Mouse (Mus musculus): ENCODE measurements around the gene Ppme1. TPM values are rescaled to one million over a fixed set of nuclear protein-coding genes. Genes with fewer than 3 reads are reported as not detected.

Ppme1 gene
- polyA plus RNA-seq, 1 experiment from 2014 or later: 54.9 TPM

DNA sequence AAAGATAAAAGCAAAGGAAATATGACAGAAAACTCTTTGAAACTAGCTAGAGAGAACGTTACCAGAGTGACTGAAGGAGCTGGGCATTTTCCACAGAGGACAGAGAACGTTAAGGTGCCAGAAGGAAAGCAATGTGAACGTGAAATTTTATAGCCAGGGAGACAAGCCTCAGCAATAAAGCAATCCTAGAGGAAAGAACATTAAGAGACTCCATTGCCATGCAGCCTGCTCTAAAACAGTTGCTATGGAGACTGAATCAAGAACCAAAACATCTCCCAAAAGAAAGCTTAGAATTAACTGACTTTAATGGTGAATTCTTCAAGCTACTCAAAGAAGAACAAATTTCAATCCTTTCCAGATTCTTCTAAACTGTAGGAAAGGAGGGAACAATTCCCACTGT, 88.8 kb downstream of the Ppme1 start:
- no peak overlapping the region for H3K4me3 ChIP-seq (ENCODE audit: low read depth, low read length)
- no peak overlapping the region for H3K9ac ChIP-seq (replicated peaks; ENCODE audit: low read depth, low read length)
- WGBS: 52% methylated on average over 3 of the region's 3 CpGs
- no peaks in the 10 kb centered on the region for H3K9me3 ChIP-seq (ENCODE audit: control insufficient read depth, low read depth, low read length)
- no peak for ATAC-seq (ENCODE audit: insufficient number of reproducible peaks, insufficient read depth, low FRiP score, low read depth)
- H3K4me1 ChIP-seq (ENCODE audit: control insufficient read depth, insufficient read depth, low read length): peaks cover 10% of the 10 kb centered on the region; the same call in 1 of the 2 replicates
- no peaks in the 10 kb centered on the region for H3K27me3 ChIP-seq (ENCODE audit: control insufficient read depth, insufficient read depth, low read length)
- H3K27ac ChIP-seq (ENCODE audit: low read length): no peak overlapping the region
- no peaks in the 10 kb centered on the region for H3K36me3 ChIP-seq (ENCODE audit: control insufficient read depth, insufficient read depth, low read length)
- no peak overlapping the region for H3K4me2 ChIP-seq (replicated peaks; ENCODE audit: low read depth, low read length)

DNA sequence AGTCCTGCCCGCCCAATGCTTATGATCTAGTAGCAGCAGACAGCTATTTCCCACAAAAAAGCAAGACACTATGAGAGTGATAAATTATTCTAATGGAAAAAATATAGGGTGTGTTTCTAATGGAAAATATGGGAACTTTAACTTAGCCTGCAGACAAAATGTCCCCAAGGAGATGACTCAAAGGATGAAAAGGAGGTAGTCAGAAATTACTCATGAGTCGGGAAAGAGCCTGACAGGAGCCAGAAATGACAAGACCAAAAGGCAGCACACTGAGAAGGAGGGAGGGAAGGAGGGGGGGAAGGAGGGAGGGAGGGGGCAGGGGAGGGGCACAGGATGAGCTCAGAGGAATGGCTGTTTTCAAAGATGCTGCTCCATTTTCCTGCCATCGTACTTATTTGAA, 90.5 kb downstream of the Ppme1 start:
- Histone ChIP-seq H3K4me2 (replicated peaks; ENCODE audit: low read depth, low read length) (no peak overlapping the region), H3K27ac (ENCODE audit: low read length) (no peak overlapping the region), H3K4me3 (ENCODE audit: low read depth, low read length) (no peak overlapping the region), H3K9ac (replicated peaks; ENCODE audit: low read depth, low read length) (no peak overlapping the region), H3K9me3 (ENCODE audit: control insufficient read depth, low read depth, low read length) (no peaks in the 10 kb centered on the region), H3K36me3 (ENCODE audit: control insufficient read depth, insufficient read depth, low read length) (no peaks in the 10 kb centered on the region), H3K27me3 (ENCODE audit: control insufficient read depth, insufficient read depth, low read length) (no peaks in the 10 kb centered on the region), H3K4me1 (ENCODE audit: control insufficient read depth, insufficient read depth, low read length) (0 out of 2 replicates have a peak, but pooled peaks cover under 1% of the 10 kb centered on the region)
- ATAC-seq (ENCODE audit: insufficient number of reproducible peaks, insufficient read depth, low FRiP score, low read depth): no peak
- WGBS: 46% methylated on average over 3 of the region's 3 CpGs

DNA sequence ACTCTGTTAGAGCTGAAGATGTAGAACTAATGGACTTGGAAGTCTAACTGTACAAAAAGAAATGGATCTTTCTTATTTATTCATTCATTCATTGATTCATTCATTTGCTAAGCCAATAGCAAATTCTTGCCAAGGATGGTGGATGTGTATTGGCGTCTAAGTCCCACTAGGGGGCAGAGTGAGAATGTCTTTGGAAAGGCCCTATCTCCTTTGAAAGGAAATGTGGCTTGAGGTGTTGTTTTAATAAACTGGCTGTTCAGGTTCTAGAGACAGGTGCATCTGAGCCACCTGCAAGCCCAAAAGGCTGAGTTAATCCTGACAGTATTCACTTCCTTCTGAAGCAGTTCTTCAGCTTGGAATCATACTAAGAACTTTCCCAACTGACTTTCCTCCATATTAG, 92.3 kb downstream of the Ppme1 start:
- 0% methylated on average over 1 of the region's 1 CpGs for WGBS
- Histone ChIP-seq H3K36me3 (ENCODE audit: control insufficient read depth, insufficient read depth, low read length) (no peaks in the 10 kb centered on the region), H3K4me3 (ENCODE audit: low read depth, low read length) (no peak overlapping the region), H3K27ac (ENCODE audit: low read length) (no peak overlapping the region), H3K9ac (replicated peaks; ENCODE audit: low read depth, low read length) (no peak overlapping the region), H3K9me3 (ENCODE audit: control insufficient read depth, low read depth, low read length) (no peaks in the 10 kb centered on the region), H3K27me3 (ENCODE audit: control insufficient read depth, insufficient read depth, low read length) (no peaks in the 10 kb centered on the region), H3K4me2 (replicated peaks; ENCODE audit: low read depth, low read length) (no peak overlapping the region), H3K4me1 (ENCODE audit: control insufficient read depth, insufficient read depth, low read length) (no peaks in the 10 kb centered on the region)
- ATAC-seq (ENCODE audit: insufficient number of reproducible peaks, insufficient read depth, low FRiP score, low read depth): no peak

Other genes with a start within 250 kb of the Ppme1 start
- gene Lipt2, start 213.0 kb downstream of the Ppme1 start, polyA plus RNA-seq (2014; fragmentation: Nextera tagmentation; extraction: Ambion mirVana): 23.6 and 25.7 TPM in 2 replicates
- 19.6 and 23.0 TPM in 2 replicates for gene Kcne3, start 195.8 kb downstream of the Ppme1 start, polyA plus RNA-seq (2014; fragmentation: Nextera tagmentation; extraction: Ambion mirVana)
- 4.3 and 4.6 TPM in 2 replicates for gene Pgm2l1, start 144.9 kb downstream of the Ppme1 start, polyA plus RNA-seq (2014; fragmentation: Nextera tagmentation; extraction: Ambion mirVana)
- 8.7 and 10.0 TPM in 2 replicates for gene P4ha3, start 86.8 kb downstream of the Ppme1 start, polyA plus RNA-seq (2014; fragmentation: Nextera tagmentation; extraction: Ambion mirVana)
- gene C2cd3, start 74 bp downstream of the Ppme1 start, polyA plus RNA-seq (2014; fragmentation: Nextera tagmentation; extraction: Ambion mirVana): 30.6 and 34.2 TPM in 2 replicates
- not detected in 2 replicates for gene Ucp3, start 100.7 kb upstream of the Ppme1 start, polyA plus RNA-seq (2014; fragmentation: Nextera tagmentation; extraction: Ambion mirVana)
- 208 TPM in 2 replicates for gene Ucp2, start 121.0 kb upstream of the Ppme1 start, polyA plus RNA-seq (2014; fragmentation: Nextera tagmentation; extraction: Ambion mirVana)
- 0.35 and 0.42 TPM in 2 replicates for gene Dnajb13, start 142.7 kb upstream of the Ppme1 start, polyA plus RNA-seq (2014; fragmentation: Nextera tagmentation; extraction: Ambion mirVana)
- 23.9 and 24.3 TPM in 2 replicates for gene Coa4, start 164.8 kb upstream of the Ppme1 start, polyA plus RNA-seq (2014; fragmentation: Nextera tagmentation; extraction: Ambion mirVana)
- gene Rab6a, start 235.1 kb upstream of the Ppme1 start, polyA plus RNA-seq (2014; fragmentation: Nextera tagmentation; extraction: Ambion mirVana): 109 and 125 TPM in 2 replicates
- gene Mrpl48, start 236.0 kb upstream of the Ppme1 start, polyA plus RNA-seq (2014; fragmentation: Nextera tagmentation; extraction: Ambion mirVana): 89.8 and 94.8 TPM in 2 replicates

All from stomach, embryonic 14.5 days (tissue).